Mouse (Mus musculus): ENCODE data around the gene Snf8. TPM values are rescaled to one million over a fixed set of nuclear protein-coding genes. Genes with fewer than 3 reads are reported as not detected.

Snf8 gene
- polyA plus RNA-seq, 1 experiment from 2014 or later = 91.8 TPM

DNA sequence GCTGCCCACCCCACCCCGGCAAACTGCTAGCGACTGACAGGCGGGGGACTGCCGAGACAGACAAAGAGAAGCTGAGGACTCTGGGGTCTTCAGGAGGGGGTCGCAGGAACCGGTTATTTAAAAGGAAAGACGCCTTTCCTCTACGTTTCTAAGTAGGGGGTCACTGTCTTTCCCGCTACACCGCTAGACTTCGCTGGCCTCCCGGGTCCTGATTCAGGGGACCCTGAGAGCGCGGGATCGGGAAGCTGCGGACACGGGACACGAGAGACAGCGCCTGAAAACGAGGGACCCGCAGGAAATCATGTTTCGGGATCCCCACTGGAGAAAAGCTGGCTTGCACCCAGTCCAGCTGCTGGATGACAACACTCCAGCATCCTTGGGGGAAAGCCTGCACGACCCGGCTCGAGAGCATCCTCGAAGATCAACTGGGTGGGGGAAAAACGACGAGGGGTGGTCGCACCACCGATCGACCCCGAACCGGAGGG, 28.3 kb upstream of the Snf8 start:
- under 1% methylated on average over 33 of the region's 33 CpGs for WGBS
- H3K4me2 ChIP-seq (replicated peaks; ENCODE audit: low read depth) = peak overlapping the region; percentile 98
- no peak overlapping the region; the same call in 1 of the 2 replicates for H3K9ac ChIP-seq (ENCODE audit: low read depth, low read length)
- H3K27ac ChIP-seq (ENCODE audit: low read depth, low read length) = no peak overlapping the region
- ATAC-seq = no peak
- peaks cover 38% of the 10 kb centered on the region for H3K27me3 ChIP-seq (replicated peaks; ENCODE audit: control insufficient read depth, insufficient read depth, low read length)
- no peaks in the 10 kb centered on the region for H3K9me3 ChIP-seq (ENCODE audit: control insufficient read depth)
- TF ChIP-seq CTCF (IDR thresholded peaks at IDR 0.05; ENCODE audit: low read depth) = no peak
- H3K36me3 ChIP-seq (ENCODE audit: control insufficient read depth, insufficient read depth) = no peaks in the 10 kb centered on the region
- H3K4me3 ChIP-seq (ENCODE audit: low read depth, low read length) = peak overlapping the region; percentile 55
- peaks cover 8% of the 10 kb centered on the region; the same call in 1 of the 2 replicates for H3K4me1 ChIP-seq (replicated peaks; ENCODE audit: control insufficient read depth, insufficient read depth, low read length)

DNA sequence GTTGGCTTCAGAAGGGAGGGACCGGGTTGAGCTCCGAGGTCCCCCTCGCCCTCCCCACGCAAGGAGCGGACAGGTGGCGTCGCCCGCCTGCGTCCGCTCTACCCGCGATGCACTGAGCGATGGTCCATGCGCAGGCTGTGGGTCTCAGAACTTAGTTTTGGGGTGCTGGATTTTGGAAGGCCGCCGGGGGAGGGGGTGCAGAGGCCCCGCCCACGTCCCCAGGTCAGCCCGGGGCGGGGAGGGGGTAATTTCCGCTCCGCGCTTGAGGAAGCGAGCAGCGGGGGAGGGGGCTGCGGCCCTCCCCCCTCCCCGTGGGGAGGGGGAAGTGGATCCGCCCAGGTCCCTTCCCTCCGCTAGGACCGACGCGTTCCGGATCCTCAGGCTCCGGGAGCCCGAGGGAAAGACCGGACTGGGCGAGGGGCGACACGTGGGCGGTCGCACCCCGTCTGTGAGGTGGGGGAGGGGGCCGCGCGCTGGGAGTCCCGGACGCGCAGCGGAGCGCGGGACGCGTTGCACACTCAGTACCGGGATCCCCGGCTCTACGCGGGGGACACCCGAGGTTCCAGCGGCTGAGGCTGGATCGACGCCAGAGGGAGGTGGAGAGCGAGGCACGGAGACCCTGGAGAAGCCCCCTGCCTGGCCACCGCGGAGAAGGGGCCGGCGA, 27.7 kb upstream of the Snf8 start:
- under 1% methylated on average over 62 of the region's 67 CpGs for WGBS
- peaks cover 8% of the 10 kb centered on the region; the same call in 1 of the 2 replicates for H3K4me1 ChIP-seq (replicated peaks; ENCODE audit: control insufficient read depth, insufficient read depth, low read length)
- peaks cover 43% of the 10 kb centered on the region for H3K27me3 ChIP-seq (replicated peaks; ENCODE audit: control insufficient read depth, insufficient read depth, low read length)
- TF ChIP-seq CTCF (IDR thresholded peaks at IDR 0.05; ENCODE audit: low read depth) = peak; percentile 34; the same call in 1 of the 2 replicates
- H3K36me3 ChIP-seq (ENCODE audit: control insufficient read depth, insufficient read depth) = no peaks in the 10 kb centered on the region
- no peak overlapping the region for H3K27ac ChIP-seq (ENCODE audit: low read depth, low read length)
- peak overlapping the region; percentile 98 for H3K4me2 ChIP-seq (replicated peaks; ENCODE audit: low read depth)
- peak overlapping the region; percentile 55 for H3K4me3 ChIP-seq (ENCODE audit: low read depth, low read length)
- H3K9me3 ChIP-seq (ENCODE audit: control insufficient read depth) = no peaks in the 10 kb centered on the region
- no peak overlapping the region for H3K9ac ChIP-seq (ENCODE audit: low read depth, low read length)
- ATAC-seq = 0 out of 2 replicates have a peak, but pooled peaks have one; percentile 11

DNA sequence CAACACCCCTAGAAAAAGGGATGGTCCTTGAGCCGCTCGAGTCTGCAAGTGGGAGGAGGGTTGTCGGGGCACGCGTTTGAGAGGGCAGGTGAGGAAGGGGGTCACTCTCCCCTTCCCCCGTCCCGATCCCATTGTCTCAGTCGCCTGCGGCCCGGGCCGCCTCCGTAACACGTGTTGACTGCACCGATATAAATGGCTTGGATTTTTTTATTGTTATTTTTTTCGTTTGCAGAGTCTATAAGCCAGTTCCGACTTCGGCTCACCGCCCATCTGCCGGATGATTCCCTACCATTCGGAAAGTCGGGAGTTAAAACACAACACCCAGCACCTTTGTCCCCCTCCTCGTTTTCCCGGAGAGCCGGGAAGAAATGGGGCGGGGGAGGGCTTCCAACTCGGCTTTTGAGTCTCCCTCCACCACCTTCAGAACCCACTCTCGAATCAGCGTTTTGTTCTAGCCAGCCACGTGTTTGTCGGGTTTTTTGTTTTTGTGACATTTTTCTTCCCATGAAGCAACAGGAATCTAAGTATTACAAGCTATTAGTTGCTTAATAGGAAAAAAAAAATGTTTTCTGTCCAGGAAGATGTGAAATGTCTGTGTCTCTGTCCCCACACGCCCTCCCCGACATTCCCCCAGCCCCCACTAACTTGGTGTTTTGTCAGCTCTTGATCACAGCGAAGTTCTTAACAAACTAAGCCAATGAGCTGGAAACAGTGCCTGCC, 27.0 kb upstream of the Snf8 start:
- Histone ChIP-seq H3K27ac (ENCODE audit: low read depth, low read length) (no peak overlapping the region), H3K4me2 (replicated peaks; ENCODE audit: low read depth) (peak overlapping the region; percentile 98), H3K4me1 (replicated peaks; ENCODE audit: control insufficient read depth, insufficient read depth, low read length) (peaks cover 8% of the 10 kb centered on the region; the same call in 1 of the 2 replicates), H3K4me3 (ENCODE audit: low read depth, low read length) (peak overlapping the region; percentile 55), H3K36me3 (ENCODE audit: control insufficient read depth, insufficient read depth) (no peaks in the 10 kb centered on the region), H3K9me3 (ENCODE audit: control insufficient read depth) (no peaks in the 10 kb centered on the region), H3K9ac (ENCODE audit: low read depth, low read length) (no peak overlapping the region), H3K27me3 (replicated peaks; ENCODE audit: control insufficient read depth, insufficient read depth, low read length) (peaks cover 47% of the 10 kb centered on the region)
- TF ChIP-seq CTCF (IDR thresholded peaks at IDR 0.05; ENCODE audit: low read depth) = no peak
- WGBS = 2% methylated on average over 33 of the region's 33 CpGs
- ATAC-seq = no peak

DNA sequence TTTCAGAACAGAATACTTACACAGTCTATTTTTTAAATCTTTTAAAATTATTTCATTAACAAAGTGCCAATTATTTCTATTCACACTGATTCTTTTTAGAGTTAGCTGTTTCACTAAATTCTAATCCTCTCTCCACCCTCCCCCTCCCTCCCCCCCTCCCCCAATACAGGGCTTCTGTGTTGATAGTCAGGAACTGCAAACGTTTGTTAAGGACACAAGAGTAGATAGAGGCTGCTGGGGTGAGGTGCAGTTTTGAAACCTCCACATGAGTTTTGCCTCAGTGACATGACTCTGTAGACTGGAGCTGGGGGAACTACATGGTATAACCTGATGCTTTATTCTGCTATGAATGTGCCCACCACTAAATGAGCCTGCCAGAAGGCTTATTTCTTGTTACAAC, 25.9 kb upstream of the Snf8 start:
- no peaks in the 10 kb centered on the region for H3K9me3 ChIP-seq (ENCODE audit: control insufficient read depth)
- peaks cover 51% of the 10 kb centered on the region for H3K27me3 ChIP-seq (replicated peaks; ENCODE audit: control insufficient read depth, insufficient read depth, low read length)
- peaks cover 6% of the 10 kb centered on the region; the same call in 1 of the 2 replicates for H3K4me1 ChIP-seq (replicated peaks; ENCODE audit: control insufficient read depth, insufficient read depth, low read length)
- TF ChIP-seq CTCF (IDR thresholded peaks at IDR 0.05; ENCODE audit: low read depth) = no peak
- no peak overlapping the region for H3K27ac ChIP-seq (ENCODE audit: low read depth, low read length)
- no peak for ATAC-seq
- H3K9ac ChIP-seq (ENCODE audit: low read depth, low read length) = no peak overlapping the region
- H3K36me3 ChIP-seq (ENCODE audit: control insufficient read depth, insufficient read depth) = no peaks in the 10 kb centered on the region
- WGBS = 14% methylated on average over 1 of the region's 1 CpGs
- H3K4me2 ChIP-seq (replicated peaks; ENCODE audit: low read depth) = no peak overlapping the region
- H3K4me3 ChIP-seq (ENCODE audit: low read depth, low read length) = no peak overlapping the region

DNA sequence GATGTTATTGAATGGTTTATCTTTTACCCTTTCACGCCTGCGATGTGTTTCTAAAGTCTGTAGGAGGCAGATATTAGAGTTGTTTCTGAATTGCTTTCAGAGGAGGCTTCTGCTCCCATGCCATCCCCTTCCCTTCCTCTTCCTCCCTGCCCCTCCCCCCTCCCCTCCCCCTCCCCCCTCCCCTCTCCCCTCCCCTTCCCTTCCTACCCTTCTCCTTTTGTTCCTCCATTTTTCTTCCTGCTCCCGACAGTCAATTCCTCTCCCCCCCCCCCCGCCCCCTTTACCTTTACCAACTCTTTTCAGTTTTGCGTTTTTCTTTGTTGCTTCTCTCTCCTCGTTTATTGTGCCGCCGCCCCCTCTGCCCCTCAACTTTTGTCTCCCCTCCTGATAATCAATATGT, 22.7 kb upstream of the Snf8 start:
- Histone ChIP-seq H3K4me2 (replicated peaks; ENCODE audit: low read depth) (no peak overlapping the region), H3K9ac (ENCODE audit: low read depth, low read length) (no peak overlapping the region), H3K4me1 (replicated peaks; ENCODE audit: control insufficient read depth, insufficient read depth, low read length) (no peaks in the 10 kb centered on the region; the same call in 1 of the 2 replicates), H3K9me3 (ENCODE audit: control insufficient read depth) (no peaks in the 10 kb centered on the region), H3K27me3 (replicated peaks; ENCODE audit: control insufficient read depth, insufficient read depth, low read length) (peaks cover 54% of the 10 kb centered on the region), H3K4me3 (ENCODE audit: low read depth, low read length) (no peak overlapping the region), H3K36me3 (ENCODE audit: control insufficient read depth, insufficient read depth) (no peaks in the 10 kb centered on the region), H3K27ac (ENCODE audit: low read depth, low read length) (no peak overlapping the region)
- WGBS = 16% methylated on average over 5 of the region's 8 CpGs
- TF ChIP-seq CTCF (IDR thresholded peaks at IDR 0.05; ENCODE audit: low read depth) = no peak
- no peak for ATAC-seq

DNA sequence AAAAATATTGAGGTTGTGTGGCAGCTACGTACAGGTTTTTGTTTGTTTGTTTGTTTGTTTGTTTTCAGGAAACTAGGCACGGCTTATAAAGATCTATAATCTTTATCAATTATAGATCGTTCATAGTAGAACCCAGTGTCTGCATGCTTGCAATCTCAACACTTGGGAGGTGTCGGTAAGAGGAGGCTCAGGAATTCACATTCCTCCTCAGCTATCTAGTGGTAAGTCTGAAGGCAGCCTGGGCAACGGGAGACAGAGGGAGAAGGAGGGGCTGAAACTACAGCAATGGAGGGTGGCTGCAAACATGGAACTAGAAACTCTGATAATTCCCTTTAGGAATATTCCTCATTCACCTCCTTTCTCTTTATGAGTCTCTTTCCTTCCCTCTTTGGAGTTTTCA, 19.3 kb upstream of the Snf8 start:
- Histone ChIP-seq H3K4me1 (replicated peaks; ENCODE audit: control insufficient read depth, insufficient read depth, low read length) (no peaks in the 10 kb centered on the region), H3K9ac (ENCODE audit: low read depth, low read length) (no peak overlapping the region), H3K36me3 (ENCODE audit: control insufficient read depth, insufficient read depth) (no peaks in the 10 kb centered on the region), H3K9me3 (ENCODE audit: control insufficient read depth) (no peaks in the 10 kb centered on the region), H3K27ac (ENCODE audit: low read depth, low read length) (no peak overlapping the region), H3K4me2 (replicated peaks; ENCODE audit: low read depth) (no peak overlapping the region), H3K4me3 (ENCODE audit: low read depth, low read length) (no peak overlapping the region), H3K27me3 (replicated peaks; ENCODE audit: control insufficient read depth, insufficient read depth, low read length) (peaks cover 30% of the 10 kb centered on the region)
- TF ChIP-seq CTCF (IDR thresholded peaks at IDR 0.05; ENCODE audit: low read depth) = no peak
- 27% methylated on average over 5 of the region's 5 CpGs for WGBS
- ATAC-seq = no peak

Measured in intestine, postnatal 0 days (tissue).